Mouse (Mus musculus) heart, embryonic 12.5 days (tissue): Measurements from ENCODE around the gene Bcas3. TPM values are rescaled to one million over a fixed set of nuclear protein-coding genes. Genes with fewer than 3 reads are reported as not detected.
"Not testable (repeated sequence)": the region's sequence is repeated elsewhere in the genome, so short reads cannot be mapped to it uniquely, and the experiment has no call there.

Experiments
- ATAC-seq: fragments of 200-750 bp; cut with Nextera tagmentation; 2 replicates; pipeline ENCODE4 v1.8.0; 2017; ENCODE audit warnings: moderate TSS enrichment, moderate library complexity; ENCODE audit not compliant: insufficient number of reproducible peaks, low FRiP score
- H3K27ac ChIP-seq: fragments of 300-500 bp; sonication (generic); 2 replicates; pipeline ENCODE4 v1.5.1; 2016; ENCODE audit warnings: mild to moderate bottlenecking, moderate library complexity; ENCODE audit not compliant: poor library complexity, severe bottlenecking
- H3K27me3 ChIP-seq: fragments of 300-500 bp; sonication (generic); replicated peaks from 2 replicates; pipeline ENCODE4 v1.6.1; 2016; ENCODE audit warnings: mild to moderate bottlenecking, moderate library complexity
- H3K36me3 ChIP-seq: fragments of 300-500 bp; sonication (generic); 2 replicates; pipeline ENCODE4 v1.6.1; 2016; ENCODE audit warnings: mild to moderate bottlenecking, moderate library complexity
- H3K4me1 ChIP-seq: fragments of 300-500 bp; sonication (generic); replicated peaks from 2 replicates; pipeline ENCODE4 v1.6.1; 2016; ENCODE audit warnings: mild to moderate bottlenecking
- H3K4me2 ChIP-seq: fragments of 300-500 bp; sonication (generic); 2 replicates; pipeline ENCODE4 v1.6.1; 2016; ENCODE audit warnings: mild to moderate bottlenecking, moderate library complexity
- H3K4me3 ChIP-seq: fragments of 300-500 bp; sonication (generic); 2 replicates; pipeline ENCODE4 v1.5.1; 2016; ENCODE audit warnings: mild to moderate bottlenecking
- H3K9ac ChIP-seq: fragments of 300-500 bp; sonication (generic); 2 replicates; pipeline ENCODE4 v1.6.1; 2016; ENCODE audit warnings: mild to moderate bottlenecking, moderate library complexity
- H3K9me3 ChIP-seq: fragments of 300-500 bp; sonication (generic); replicated peaks from 2 replicates; pipeline ENCODE4 v1.6.1; 2016; ENCODE audit warnings: mild to moderate bottlenecking, moderate library complexity
- WGBS: fragments of 180-500 bp; shearing (Covaris S2); methylation state at CpG from one replicate; pipeline ENCODE4 v1.1.7; 2016; 5-methylcytosine and 5-hydroxymethylcytosine counted together
- polyA plus RNA-seq: library from polyadenylated mRNA; unstranded; fragments of >200 nt; fragmentation: Nextera tagmentation; extraction: Ambion mirVana; gene quantifications from 2 replicates; pipeline ENCODE4 v1.2.1, GENCODE M21; 2016

Gene Bcas3
- polyA plus RNA-seq, 1 experiment from 2014 or later = 16.1 TPM

DNA sequence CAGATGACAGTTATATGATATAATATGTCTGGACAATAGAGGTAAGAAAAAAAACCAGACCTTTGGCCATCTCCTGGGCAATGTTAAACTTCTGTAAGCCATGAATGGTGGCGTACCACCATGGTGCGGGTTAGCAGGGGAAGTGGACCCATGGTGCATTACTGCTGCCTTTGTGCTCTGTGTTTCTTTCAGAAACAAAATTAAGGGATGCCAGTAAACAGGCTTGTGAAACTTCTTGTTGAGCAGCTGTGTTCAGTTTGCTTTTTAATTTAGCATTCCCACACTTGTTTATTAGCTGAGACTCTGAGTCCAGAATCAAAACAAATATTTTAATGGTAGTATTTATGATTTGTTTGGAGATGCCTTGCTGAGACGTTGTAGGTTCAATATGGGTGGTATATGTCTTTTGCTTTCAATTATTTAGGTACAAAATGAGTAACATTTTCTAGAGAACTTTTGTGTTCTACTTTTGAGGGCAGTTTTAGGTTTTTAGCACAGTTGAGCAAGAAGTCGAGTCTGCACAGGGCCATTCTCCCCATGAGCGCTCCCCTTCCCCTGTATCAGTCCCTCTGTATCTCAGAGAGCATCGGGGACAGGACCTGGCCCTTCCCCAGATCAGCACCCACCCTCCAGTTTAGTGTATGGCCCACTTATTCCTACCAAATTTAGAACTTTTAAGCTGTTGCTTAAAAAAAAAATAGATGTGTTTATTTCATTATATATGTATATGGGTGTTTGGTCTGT lies 132.4 kb downstream of the Bcas3 start:
- 86% methylated on average over 6 of the region's 6 CpGs for WGBS
- H3K27me3 ChIP-seq = no peaks in the 10 kb centered on the region
- no peak overlapping the region for H3K9ac ChIP-seq
- H3K9me3 ChIP-seq = no peaks in the 10 kb centered on the region
- H3K4me3 ChIP-seq = no peak overlapping the region
- H3K27ac ChIP-seq = no peak overlapping the region
- peaks cover 5% of the 10 kb centered on the region; the same call in 1 of the 2 replicates for H3K4me1 ChIP-seq
- no peak overlapping the region for H3K4me2 ChIP-seq
- ATAC-seq = no peak
- H3K36me3 ChIP-seq = peaks cover 4% of the 10 kb centered on the region; the same call in 1 of the 2 replicates

DNA sequence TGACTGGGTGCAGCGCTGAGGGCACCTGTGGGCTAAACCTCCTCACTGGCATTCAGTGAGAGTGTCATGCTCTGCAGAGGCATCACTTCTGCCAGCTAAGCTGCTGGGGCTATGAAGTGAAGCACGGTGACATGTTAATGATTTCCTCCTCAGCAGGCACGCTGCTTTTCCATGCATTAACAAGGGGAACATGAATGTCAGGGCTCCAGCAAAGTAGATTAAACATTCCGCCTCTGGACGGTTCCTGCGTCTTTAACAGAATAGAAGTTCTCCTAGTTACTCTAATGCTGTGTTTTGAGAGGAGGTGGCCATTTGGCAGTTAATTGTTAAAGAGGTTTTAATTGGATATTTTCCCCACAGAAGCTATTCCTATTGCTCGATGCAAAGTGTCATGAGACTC lies 134.5 kb downstream of the Bcas3 start:
- 62% methylated on average over 7 of the region's 7 CpGs for WGBS
- Histone ChIP-seq H3K4me2 (no peak overlapping the region), H3K27me3 (no peaks in the 10 kb centered on the region), H3K4me1 (peaks cover 18% of the 10 kb centered on the region), H3K9me3 (no peaks in the 10 kb centered on the region), H3K9ac (no peak overlapping the region), H3K4me3 (no peak overlapping the region), H3K27ac (no peak overlapping the region), H3K36me3 (peaks cover 4% of the 10 kb centered on the region; the same call in 1 of the 2 replicates)
- no peak for ATAC-seq

DNA sequence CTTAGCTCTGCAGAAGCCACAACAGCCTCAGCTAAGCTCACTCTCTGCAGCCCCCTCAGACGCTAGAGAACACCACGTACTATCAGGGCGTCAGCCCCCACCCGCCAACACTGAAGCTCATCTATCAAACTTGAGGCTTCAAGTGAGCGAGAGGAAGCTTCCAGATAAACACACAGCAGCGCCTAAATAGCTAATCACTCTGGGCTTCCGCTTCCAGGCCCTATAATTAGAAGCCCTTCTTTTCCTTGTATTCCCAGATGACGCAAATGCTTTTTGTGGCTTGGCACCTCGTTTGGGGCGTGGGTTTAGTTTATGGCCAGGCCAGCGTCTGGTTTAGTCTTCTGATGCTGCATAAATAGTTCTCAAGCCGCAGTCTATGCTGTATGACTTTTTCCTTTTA lies 139.3 kb downstream of the Bcas3 start:
- Histone ChIP-seq H3K4me2 (peak overlapping the region; percentile 63), H3K9me3 (no peaks in the 10 kb centered on the region), H3K36me3 (no peaks in the 10 kb centered on the region), H3K27ac (peak overlapping the region; percentile 60), H3K4me3 (peak overlapping the region; percentile 16; the same call in 1 of the 2 replicates), H3K9ac (no peak overlapping the region), H3K4me1 (peaks cover 25% of the 10 kb centered on the region), H3K27me3 (no peaks in the 10 kb centered on the region)
- 5% methylated on average over 12 of the region's 12 CpGs for WGBS
- peak; percentile 53; the same call in 1 of the 2 replicates for ATAC-seq

DNA sequence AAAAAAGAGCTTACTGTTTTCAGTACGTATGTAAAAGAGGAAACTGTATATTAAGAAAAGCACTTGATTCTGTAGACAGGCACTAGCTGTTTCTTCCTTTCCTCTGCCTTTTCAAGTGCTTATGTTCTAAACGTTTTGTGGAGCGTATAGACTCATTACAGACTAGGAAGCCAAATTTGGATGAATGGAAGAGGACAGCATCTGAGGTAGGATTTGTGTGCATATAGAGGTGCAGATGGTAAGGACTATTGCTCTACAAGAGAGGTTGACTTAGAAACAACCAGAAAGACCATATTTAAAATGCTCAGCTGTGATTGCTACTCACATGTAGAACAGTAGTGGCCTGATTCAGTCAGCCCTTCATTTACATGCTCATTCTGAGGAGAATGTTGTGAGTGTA lies 139.7 kb downstream of the Bcas3 start:
- Histone ChIP-seq H3K27ac (peak overlapping the region; percentile 42; the same call in 1 of the 2 replicates), H3K4me3 (no peak overlapping the region), H3K9me3 (no peaks in the 10 kb centered on the region), H3K9ac (no peak overlapping the region), H3K4me2 (no peak overlapping the region), H3K36me3 (no peaks in the 10 kb centered on the region), H3K4me1 (peaks cover 25% of the 10 kb centered on the region), H3K27me3 (no peaks in the 10 kb centered on the region)
- 32% methylated on average over 3 of the region's 3 CpGs for WGBS
- ATAC-seq = no peak

DNA sequence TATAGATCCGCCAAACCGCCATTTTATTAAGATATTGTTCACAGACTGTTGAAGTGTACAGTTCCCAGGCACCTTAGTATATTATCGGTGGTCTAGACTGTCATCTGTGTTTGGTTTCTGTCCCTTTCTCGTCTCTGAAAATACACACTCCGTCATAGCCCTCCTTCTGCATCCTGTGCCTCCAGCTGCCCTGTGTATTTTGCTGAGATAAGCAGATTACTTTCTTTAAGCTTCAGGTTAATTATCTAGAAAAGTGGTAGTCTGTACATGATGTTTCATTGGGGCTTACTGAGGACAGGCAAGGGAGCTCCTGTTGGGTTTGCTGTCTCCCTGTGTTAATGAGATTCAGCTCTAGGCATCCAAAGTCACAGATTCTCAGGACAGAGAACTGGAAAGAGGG lies 146.6 kb downstream of the Bcas3 start:
- Histone ChIP-seq H3K4me1 (no peaks in the 10 kb centered on the region), H3K9ac (no peak overlapping the region), H3K4me3 (no peak overlapping the region), H3K4me2 (no peak overlapping the region), H3K36me3 (no peaks in the 10 kb centered on the region), H3K9me3 (no peaks in the 10 kb centered on the region), H3K27me3 (no peaks in the 10 kb centered on the region), H3K27ac (no peak overlapping the region)
- 51% methylated on average over 5 of the region's 5 CpGs for WGBS
- ATAC-seq = no peak

DNA sequence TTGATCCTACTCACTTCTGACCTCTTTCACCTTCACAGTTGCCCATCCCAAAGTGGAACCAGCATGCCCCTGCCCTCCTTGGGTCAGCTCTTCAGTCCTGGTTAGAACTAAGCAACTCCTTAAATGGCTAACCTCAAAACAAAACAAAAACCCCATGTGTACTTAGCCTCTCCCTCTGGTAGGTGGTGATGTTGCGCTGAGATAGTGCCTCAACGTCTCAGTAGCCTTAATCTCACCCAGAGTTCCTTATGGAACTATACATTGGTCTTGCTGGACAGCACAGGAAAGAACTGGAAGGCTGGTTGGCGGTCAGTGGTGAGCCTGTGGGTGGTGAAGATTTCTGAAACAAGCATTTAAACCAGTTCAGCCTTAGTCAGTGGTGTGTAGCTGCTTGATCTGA lies 149.1 kb downstream of the Bcas3 start:
- ATAC-seq = no peak
- Histone ChIP-seq H3K9ac (no peak overlapping the region), H3K4me3 (no peak overlapping the region), H3K27ac (no peak overlapping the region), H3K27me3 (no peaks in the 10 kb centered on the region), H3K9me3 (no peaks in the 10 kb centered on the region), H3K36me3 (no peaks in the 10 kb centered on the region), H3K4me2 (no peak overlapping the region), H3K4me1 (no peaks in the 10 kb centered on the region)
- WGBS = 71% methylated on average over 3 of the region's 3 CpGs

DNA sequence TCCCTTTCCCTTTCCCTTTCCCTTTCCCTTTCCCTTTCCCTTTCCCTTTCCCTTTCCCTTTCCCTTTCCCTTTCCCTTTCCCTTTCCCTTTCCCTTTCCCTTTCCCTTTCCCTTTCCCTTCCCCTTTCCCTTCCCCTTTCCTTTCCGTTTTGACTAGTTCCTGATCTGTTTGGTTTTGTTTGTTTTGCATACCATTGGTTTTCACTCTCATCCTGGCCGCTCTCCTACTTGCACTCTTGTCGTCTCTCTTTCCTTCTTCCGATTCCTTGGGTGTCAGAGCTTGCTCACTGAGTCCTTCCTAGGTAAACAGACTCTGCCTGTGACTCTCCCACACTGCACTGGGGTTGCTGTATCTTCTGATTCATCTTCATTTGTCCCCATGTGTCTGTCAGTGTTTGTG lies 151.8 kb downstream of the Bcas3 start:
- ATAC-seq, H3K9ac ChIP-seq, H3K27ac ChIP-seq, H3K36me3 ChIP-seq, H3K27me3 ChIP-seq, H3K4me2 ChIP-seq, H3K9me3 ChIP-seq, H3K4me1 ChIP-seq, H3K4me3 ChIP-seq: not testable (repeated sequence)
- 41% methylated on average over 4 of the region's 4 CpGs for WGBS

DNA sequence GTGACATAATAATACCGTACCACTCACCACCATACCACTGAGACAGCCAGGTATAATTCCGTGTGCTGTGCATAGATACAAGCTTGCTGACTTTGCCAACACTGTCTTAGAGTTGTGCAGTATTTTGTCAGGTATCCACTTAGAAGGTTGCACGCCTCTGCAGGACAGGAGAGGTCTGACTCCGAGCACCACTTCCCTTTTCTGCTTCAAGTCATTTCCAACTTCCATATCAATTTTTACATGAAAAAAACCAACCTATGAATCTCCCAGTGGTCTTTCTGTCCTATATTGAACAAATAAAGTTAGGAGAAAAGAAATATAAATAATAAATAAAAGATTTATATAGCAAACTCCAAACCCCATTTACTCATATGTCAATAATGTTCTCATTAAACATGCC lies 152.8 kb downstream of the Bcas3 start:
- no peak for ATAC-seq
- no peaks in the 10 kb centered on the region for H3K9me3 ChIP-seq
- 84% methylated on average over 4 of the region's 4 CpGs for WGBS
- no peak overlapping the region for H3K4me3 ChIP-seq
- H3K9ac ChIP-seq = no peak overlapping the region
- H3K4me1 ChIP-seq = no peaks in the 10 kb centered on the region
- 0 out of 2 replicates have a peak, but pooled peaks cover 2% of the 10 kb centered on the region for H3K36me3 ChIP-seq
- no peak overlapping the region for H3K4me2 ChIP-seq
- no peak overlapping the region for H3K27ac ChIP-seq
- H3K27me3 ChIP-seq = no peaks in the 10 kb centered on the region

DNA sequence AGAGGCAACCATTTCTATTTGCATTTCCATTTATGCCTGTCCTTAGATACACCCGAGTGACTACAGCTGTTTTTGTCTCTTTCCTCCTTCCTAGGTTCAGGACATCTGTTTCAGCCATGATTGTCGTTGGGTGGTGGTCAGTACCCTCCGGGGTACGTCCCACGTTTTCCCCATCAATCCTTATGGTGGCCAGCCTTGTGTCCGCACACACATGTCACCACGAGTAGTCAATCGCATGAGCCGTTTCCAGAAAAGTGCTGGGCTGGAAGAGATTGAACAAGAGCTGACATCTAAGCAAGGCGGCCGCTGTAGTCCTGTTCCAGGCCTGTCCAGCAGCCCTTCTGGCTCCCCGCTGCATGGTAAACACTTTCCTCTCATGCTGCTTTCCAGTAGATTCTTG lies 156.4 kb downstream of the Bcas3 start:
- ATAC-seq = no peak
- H3K4me3 ChIP-seq = no peak overlapping the region
- H3K27me3 ChIP-seq = peaks cover 5% of the 10 kb centered on the region
- no peaks in the 10 kb centered on the region for H3K9me3 ChIP-seq
- H3K9ac ChIP-seq = no peak overlapping the region
- 86% methylated on average over 12 of the region's 12 CpGs for WGBS
- no peak overlapping the region for H3K27ac ChIP-seq
- 0 out of 2 replicates have a peak, but pooled peaks cover 2% of the 10 kb centered on the region for H3K36me3 ChIP-seq
- no peak overlapping the region for H3K4me2 ChIP-seq
- H3K4me1 ChIP-seq = no peaks in the 10 kb centered on the region

DNA sequence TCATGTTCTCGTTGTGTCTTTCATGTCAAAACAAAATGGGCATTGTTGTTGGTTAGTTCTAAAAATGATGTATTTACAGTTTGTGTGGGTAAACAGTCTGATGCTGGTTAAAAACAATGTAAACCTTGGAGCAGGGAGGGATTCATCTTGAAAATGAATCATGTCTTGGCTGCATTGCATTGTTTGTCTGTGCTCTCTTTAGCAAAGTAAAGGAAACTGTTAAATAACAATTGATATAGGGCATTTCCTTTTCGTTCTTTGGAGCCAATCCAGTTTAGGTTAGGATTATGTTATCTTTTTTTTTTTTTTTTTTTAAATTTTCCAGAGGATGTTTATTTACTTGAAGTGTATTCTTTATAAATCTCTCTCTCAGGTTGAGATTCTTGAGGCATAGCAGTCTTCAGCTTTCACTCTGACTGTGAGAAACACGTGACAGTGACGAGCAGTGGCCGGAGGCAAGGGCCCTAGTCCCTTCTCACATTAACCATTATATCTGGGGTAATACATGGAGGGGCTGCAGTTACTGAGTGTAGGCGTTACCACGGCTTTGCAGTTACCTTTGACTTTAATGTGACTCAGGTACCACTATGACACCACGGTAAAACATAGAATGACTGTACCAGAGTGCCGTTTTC lies 158.4 kb downstream of the Bcas3 start:
- H3K27ac ChIP-seq = no peak overlapping the region
- H3K4me1 ChIP-seq = no peaks in the 10 kb centered on the region
- 69% methylated on average over 9 of the region's 9 CpGs for whole genome bisulfite sequencing
- 0 out of 2 replicates have a peak, but pooled peaks cover 2% of the 10 kb centered on the region for H3K36me3 ChIP-seq
- H3K27me3 ChIP-seq = peaks cover 14% of the 10 kb centered on the region
- ATAC-seq = no peak
- no peak overlapping the region for H3K9ac ChIP-seq
- H3K4me3 ChIP-seq = no peak overlapping the region
- H3K4me2 ChIP-seq = no peak overlapping the region
- no peaks in the 10 kb centered on the region for H3K9me3 ChIP-seq

DNA sequence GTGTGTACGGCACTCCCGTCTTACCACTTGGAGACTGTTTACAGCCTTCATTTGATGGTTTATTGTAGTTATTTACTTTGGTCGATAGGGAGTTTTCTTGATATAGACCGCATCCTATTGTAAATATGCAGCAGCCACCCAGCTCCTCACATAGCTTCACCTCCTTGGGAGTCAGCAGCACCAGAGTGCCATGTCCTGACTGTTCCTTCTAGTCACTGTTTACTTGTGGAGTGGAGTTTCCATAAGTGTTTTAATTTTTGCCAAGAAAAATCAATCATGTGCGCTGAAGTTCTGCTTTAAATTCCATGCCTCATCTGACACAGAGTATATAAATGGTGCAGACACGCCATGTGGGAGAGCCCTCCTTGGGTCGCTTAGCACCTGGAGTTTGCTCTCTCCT lies 163.8 kb downstream of the Bcas3 start:
- Histone ChIP-seq H3K36me3 (no peaks in the 10 kb centered on the region), H3K9ac (no peak overlapping the region), H3K4me1 (no peaks in the 10 kb centered on the region; the same call in 1 of the 2 replicates), H3K27me3 (peaks cover 20% of the 10 kb centered on the region), H3K27ac (no peak overlapping the region), H3K4me3 (no peak overlapping the region), H3K4me2 (no peak overlapping the region), H3K9me3 (no peaks in the 10 kb centered on the region)
- ATAC-seq = no peak
- WGBS = 84% methylated on average over 7 of the region's 7 CpGs
